Mouse (Mus musculus): ENCODE data around the gene Olfr267.

Gene Olfr267

GRCm38 (mm10) chr4:58787616-58788015 lies at the start of gene Olfr267:
Olfr267 (minus strand) TSS chr4:58787716.
- no peak for DNase-seq

GRCm38 (mm10) chr4:58832908-58833307 lies 45.4 kb upstream of the Olfr267 start:
- no peak for DNase-seq

DNA sequence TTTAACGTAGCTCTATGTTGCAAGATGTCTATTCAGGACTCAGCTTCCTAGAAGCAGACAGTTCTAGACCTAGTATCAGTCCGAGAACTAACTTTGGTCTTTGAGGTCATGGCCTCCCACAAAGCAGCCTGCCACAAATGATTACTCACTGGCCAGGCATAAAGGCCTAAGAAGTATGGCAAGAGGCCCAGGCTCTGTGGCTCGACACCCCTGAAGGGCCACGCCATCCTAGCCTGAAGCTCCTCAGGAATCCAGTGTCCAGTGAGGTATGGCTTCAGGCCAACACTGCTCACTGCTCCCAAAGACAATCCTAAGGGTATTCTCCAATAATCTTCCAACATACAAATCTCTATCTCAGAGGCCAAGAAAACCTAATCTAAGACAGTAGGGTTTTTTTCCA lies 38.4 kb upstream of the Olfr267 start:
- peak in 1 of 2 experiments; percentile 22 for DNase-seq

DNA sequence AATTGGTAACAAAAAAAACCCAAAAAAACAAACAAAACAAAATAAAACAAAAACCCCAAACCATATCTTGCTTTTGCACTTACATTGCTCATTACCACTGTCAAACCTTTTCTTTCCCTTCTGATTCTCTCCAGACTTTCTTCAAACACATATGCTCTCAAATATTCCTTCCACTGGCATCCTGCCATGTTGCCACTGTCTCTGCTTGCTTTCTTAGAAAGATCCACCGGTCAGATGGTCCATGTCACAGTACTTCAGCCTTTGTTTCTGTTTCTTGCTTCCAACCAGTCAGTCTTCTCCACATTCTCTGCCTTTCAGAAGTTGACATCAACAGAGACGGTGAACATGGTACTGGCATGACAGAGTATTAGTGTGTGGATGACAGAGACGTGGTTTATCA lies 857 bp downstream of the Olfr267 start:
- peak in 1 of 2 experiments; percentile 25 for DNase-seq

DNA sequence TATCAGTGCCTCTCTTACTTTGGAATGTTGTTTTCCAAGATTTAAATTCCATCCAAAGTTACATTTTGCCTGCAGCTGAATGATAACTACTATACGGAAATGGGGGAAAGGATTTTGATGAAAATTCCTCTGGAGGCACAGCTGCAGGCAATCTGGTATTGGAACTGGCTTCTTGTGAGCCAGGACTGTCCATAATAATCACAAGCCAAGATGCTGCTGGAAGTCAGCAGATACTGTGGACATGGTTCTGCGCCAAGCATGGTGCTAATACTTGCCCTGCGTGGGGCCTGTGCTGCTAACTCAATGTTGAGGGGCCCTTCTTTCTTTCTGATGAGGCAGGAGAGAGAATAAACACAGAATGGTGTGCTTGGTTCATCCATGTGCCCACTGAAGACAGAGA lies 24.1 kb downstream of the Olfr267 start:
- no peak for DNase-seq

DNA sequence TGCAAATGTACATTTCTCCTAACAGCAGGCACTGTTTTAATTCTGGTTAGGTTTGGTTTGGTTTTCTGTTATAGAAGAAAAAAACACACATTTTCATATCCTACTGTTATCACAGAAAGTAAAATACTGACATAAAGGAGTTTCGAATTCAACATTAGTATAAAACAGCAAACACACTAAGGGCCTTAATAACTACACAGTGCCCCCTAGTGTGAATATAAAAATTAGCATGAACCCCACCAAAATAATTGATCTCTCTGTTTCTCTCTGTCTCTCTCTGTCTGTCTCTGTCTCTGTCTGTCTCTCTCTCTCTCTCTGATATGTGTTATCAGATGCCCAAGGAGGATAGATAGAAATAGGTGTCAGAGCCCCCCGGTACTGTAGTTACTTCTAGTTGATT lies 38.0 kb downstream of the Olfr267 start:
- DNase-seq: no peak

DNA sequence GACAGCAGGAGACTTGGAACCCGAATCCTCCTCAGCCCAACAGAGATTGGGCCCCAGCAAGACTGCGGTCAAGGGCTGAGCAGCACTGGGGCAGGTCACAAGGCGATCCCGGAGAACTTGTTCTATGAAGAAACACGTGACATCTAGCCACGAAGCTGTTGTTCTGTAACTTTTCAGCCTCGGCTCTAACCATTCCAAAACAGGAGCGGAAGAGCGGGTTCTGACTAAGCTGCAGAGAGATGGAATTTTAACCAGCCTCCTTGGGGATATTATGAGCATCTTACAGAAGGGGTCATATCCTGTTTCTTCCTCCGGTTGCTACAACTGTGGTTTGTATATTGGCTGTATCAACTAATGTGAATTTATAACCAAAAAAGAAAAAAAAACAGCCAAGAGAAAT lies 38.4 kb downstream of the Olfr267 start:
- peak in 1 of 2 experiments; percentile 6 for DNase-seq

DNA sequence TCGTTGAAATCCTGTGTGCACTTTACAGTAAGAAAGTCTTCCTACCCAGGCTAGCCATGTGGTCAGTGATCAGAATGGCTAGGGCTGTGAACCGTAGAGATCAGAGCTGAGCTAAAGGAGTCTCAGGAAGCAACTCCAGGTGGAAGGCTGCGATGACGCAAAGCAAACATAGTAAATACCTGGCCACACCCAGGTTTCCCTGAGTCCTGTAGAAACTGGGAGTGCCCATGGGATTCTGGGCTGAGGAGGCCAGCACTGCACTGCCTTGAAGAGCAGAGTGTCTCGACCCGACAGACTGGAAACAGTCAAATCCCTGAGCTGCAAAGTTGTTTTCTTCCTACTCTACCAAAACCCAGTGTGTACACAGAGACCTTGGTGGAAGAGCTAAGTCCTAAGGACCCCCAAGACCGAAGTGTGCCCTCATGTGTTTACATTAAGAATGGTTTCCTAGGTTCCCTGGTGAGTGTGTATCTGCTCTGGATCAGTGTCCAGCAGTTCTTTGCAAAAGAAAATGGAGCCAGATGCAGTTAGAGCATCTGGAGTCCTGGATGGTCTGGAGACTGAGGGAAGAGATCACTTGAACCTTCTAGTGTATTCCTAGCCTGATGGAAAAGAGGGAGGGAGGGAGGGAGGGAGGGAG lies 41.8 kb downstream of the Olfr267 start:
- DNase-seq: no peak

DNA sequence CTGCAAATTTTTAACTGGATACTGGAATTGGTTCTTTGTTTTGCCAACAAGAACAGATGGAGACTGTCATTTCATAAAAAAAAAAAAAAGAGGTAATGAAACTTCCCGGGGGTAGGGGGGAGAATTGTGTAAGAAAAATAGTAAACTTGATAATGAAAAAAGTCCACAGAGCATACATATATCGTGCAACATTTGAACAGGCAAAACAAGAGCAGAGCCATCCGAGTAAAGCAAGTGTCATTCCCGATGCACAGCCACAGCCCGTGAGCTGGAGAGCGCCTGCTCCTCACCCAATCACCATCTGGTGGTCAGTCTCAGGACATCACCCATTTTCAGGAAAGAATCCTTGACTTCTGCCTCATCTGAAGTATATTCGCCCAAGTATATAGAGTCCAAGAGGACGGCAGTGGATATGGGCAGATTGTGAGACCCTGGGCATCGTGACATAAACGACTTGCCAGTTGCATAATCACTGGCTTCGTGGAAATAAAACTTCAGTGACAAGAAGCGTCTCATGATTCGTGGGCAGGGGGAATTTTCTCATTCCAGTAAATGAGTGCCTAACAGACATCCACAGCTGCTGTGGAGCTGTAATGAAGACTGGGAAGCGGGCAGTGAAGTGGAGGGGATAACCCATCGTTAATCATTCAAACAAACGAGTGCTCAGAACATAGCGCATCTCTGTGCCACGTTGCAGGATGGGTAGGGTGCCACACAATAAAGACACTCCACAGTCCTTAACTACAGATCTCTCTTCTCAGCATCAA lies 50.5 kb downstream of the Olfr267 start:
- peak in 1 of 2 experiments; percentile 12 for DNase-seq

All from cerebellum, postnatal 25 days (tissue).